Mouse (Mus musculus) myocyte (in vitro differentiated cells): Measurements from ENCODE around the gene Cct2. TPM values are rescaled to one million over a fixed set of nuclear protein-coding genes. Genes with fewer than 3 reads are reported as not detected.

Source experiments
- H3K27me3 ChIP-seq: one replicate; pipeline ENCODE4 v1.6.1; 2011; ENCODE audit not compliant: control insufficient read depth, insufficient read depth, insufficient read length
- H3K36me3 ChIP-seq: one replicate; pipeline ENCODE4 v1.6.1; 2011; ENCODE audit not compliant: control insufficient read depth, insufficient read depth
- H3K4me2 ChIP-seq: one replicate; pipeline ENCODE4 v1.6.1; 2011; ENCODE audit warnings: low read depth, control low read depth
- H3K4me3 ChIP-seq: one replicate; pipeline ENCODE4 v1.5.1; 2011; ENCODE audit warnings: mild to moderate bottlenecking, control low read depth, moderate library complexity
- H3K79me2 ChIP-seq: one replicate; pipeline ENCODE4 v1.6.1; 2011; ENCODE audit not compliant: control insufficient read depth, insufficient read depth
- H3ac ChIP-seq: one replicate; pipeline ENCODE4 v1.6.1; 2011; ENCODE audit not compliant: control insufficient read depth, insufficient read length
- CEBPB ChIP-seq: IDR thresholded peaks from 2 replicates; pipeline ENCODE4 v1.6.1; 2011; ENCODE audit warnings: mild to moderate bottlenecking, moderate library complexity; ENCODE audit not compliant: poor library complexity, insufficient read depth, severe bottlenecking
- E2F4 ChIP-seq: IDR thresholded peaks from one replicate; pipeline ENCODE4 v1.6.1; 2011; ENCODE audit warnings: mild to moderate bottlenecking, control low read depth, moderate library complexity; ENCODE audit not compliant: insufficient read depth
- MAX ChIP-seq: IDR thresholded peaks from one replicate; pipeline ENCODE4 v1.6.1; 2011; ENCODE audit warnings: low read depth, mild to moderate bottlenecking, control low read depth
- MYOD1 ChIP-seq, 3 experiments: IDR thresholded peaks; one replicate each; pipeline ENCODE4 v1.6.1; 2011; ENCODE audit warnings: control low read depth in 2 of 3, low read depth in 2 of 3, mild to moderate bottlenecking in 2 of 3, moderate library complexity in 1 of 3; ENCODE audit not compliant: insufficient read length in 2 of 3, control insufficient read depth in 1 of 3
- MYOG ChIP-seq, 3 experiments: IDR thresholded peaks; one replicate each; pipeline ENCODE4 v1.6.1; 2011; ENCODE audit warnings: control low read depth in 2 of 3, low read depth in 2 of 3, mild to moderate bottlenecking in 2 of 3; ENCODE audit not compliant: insufficient read length in 2 of 3, control insufficient read depth in 1 of 3, insufficient read depth in 1 of 3
- POLR2A ChIP-seq: IDR thresholded peaks from one replicate; pipeline ENCODE4 v1.6.1; 2011; ENCODE audit warnings: low read depth, mild to moderate bottlenecking, control low read depth, moderate library complexity; ENCODE audit not compliant: insufficient read length
- POLR2AphosphoS2 ChIP-seq: IDR thresholded peaks from one replicate; pipeline ENCODE4 v1.6.1; 2011; ENCODE audit warnings: low read depth, control low read depth; ENCODE audit not compliant: insufficient read length
- REST ChIP-seq: IDR thresholded peaks from one replicate; pipeline ENCODE4 v1.6.1; 2011; ENCODE audit warnings: mild to moderate bottlenecking, control low read depth, moderate library complexity; ENCODE audit not compliant: insufficient read depth, insufficient read length
- SRF ChIP-seq: IDR thresholded peaks from one replicate; pipeline ENCODE4 v1.6.1; 2011; ENCODE audit warnings: low read depth; ENCODE audit not compliant: control insufficient read depth, insufficient read length
- TCF12 ChIP-seq: IDR thresholded peaks from one replicate; pipeline ENCODE4 v1.6.1; 2011; ENCODE audit warnings: mild to moderate bottlenecking, control low read depth; ENCODE audit not compliant: poor library complexity, insufficient read depth, severe bottlenecking
- TCF3 ChIP-seq: IDR thresholded peaks from one replicate; pipeline ENCODE4 v1.6.1; 2011; ENCODE audit warnings: low read depth, control low read depth; ENCODE audit not compliant: insufficient read length
- USF1 ChIP-seq: IDR thresholded peaks from one replicate; pipeline ENCODE4 v1.6.1; 2011; ENCODE audit warnings: low read depth, mild to moderate bottlenecking, control low read depth, moderate library complexity
- polyA plus RNA-seq: library from polyadenylated mRNA; unstranded; fragments of >200 nt; fragmentation: generic; extraction: Trizol; gene quantifications from one replicate; pipeline ENCODE4 v1.2.1, GENCODE M21; 2012; ENCODE audit warnings: missing spikeins

Cct2 gene
- polyA plus RNA-seq = 384 TPM

- H3K36me3 ChIP-seq = peaks cover 38% of the 10 kb centered on the region
- no peaks in the 10 kb centered on the region for H3K27me3 ChIP-seq
- H3K79me2 ChIP-seq = peaks cover 45% of the 10 kb centered on the region
- peak within 1 kb of the TSS; percentile 79 for H3ac ChIP-seq
- peak within 1 kb of the TSS; percentile 88 for H3K4me3 ChIP-seq
- peak within 1 kb of the TSS; percentile 91 for H3K4me2 ChIP-seq
- TF ChIP-seq REST = no peak
- peak; percentile 85 for TF ChIP-seq POLR2AphosphoS2
- no peak for TF ChIP-seq TCF12
- TF ChIP-seq CEBPB = no peak
- no peak for TF ChIP-seq MYOG (IDR thresholded peaks at IDR 0.05; ENCODE audit: control insufficient read depth in 1 of 3, insufficient read depth in 1 of 3, insufficient read length in 2 of 3, low read depth in 2 of 3)
- TF ChIP-seq POLR2A = peak; percentile 76
- TF ChIP-seq E2F4 = no peak
- no peak for TF ChIP-seq USF1
Measured at GRCm38 (mm10) chr10:117063254-117064021, at the start of gene Cct2. TSS of gene Cct2 (minus strand) at chr10:117063814.

GRCm38 (mm10) chr10:117112545-117112944, 48.9 kb upstream of the Cct2 start:
- Histone ChIP-seq H3K79me2 (peaks cover 100% of the 10 kb centered on the region), H3K36me3 (no peaks in the 10 kb centered on the region), H3K27me3 (no peaks in the 10 kb centered on the region), H3K4me3 (no peak overlapping the region), H3K4me2 (no peak overlapping the region), H3ac (no peak overlapping the region)
- TF ChIP-seq USF1 (no peak), REST (no peak), CEBPB (no peak), TCF3 (no peak), SRF (no peak), MYOD1 (IDR thresholded peaks at IDR 0.05; ENCODE audit: control insufficient read depth in 1 of 3, insufficient read length in 2 of 3, low read depth in 2 of 3) (no peak), TCF12 (no peak), MYOG (IDR thresholded peaks at IDR 0.05; ENCODE audit: control insufficient read depth in 1 of 3, insufficient read depth in 1 of 3, insufficient read length in 2 of 3, low read depth in 2 of 3) (no peak), E2F4 (no peak), MAX (no peak), POLR2A (no peak), POLR2AphosphoS2 (no peak)

- H3K4me2 ChIP-seq = no peak overlapping the region
- TF ChIP-seq MYOD1 (IDR thresholded peaks at IDR 0.05; ENCODE audit: control insufficient read depth in 1 of 3, insufficient read length in 2 of 3, low read depth in 2 of 3) = no peak
- no peak for TF ChIP-seq MYOG (IDR thresholded peaks at IDR 0.05; ENCODE audit: control insufficient read depth in 1 of 3, insufficient read depth in 1 of 3, insufficient read length in 2 of 3, low read depth in 2 of 3)
- no peak for TF ChIP-seq TCF3
- TF ChIP-seq TCF12 = no peak
- no peak for TF ChIP-seq REST
- no peak for TF ChIP-seq POLR2A
- TF ChIP-seq MAX = no peak
- H3ac ChIP-seq = no peak overlapping the region
- no peaks in the 10 kb centered on the region for H3K36me3 ChIP-seq
- H3K79me2 ChIP-seq = peaks cover 98% of the 10 kb centered on the region
- no peak overlapping the region for H3K4me3 ChIP-seq
- no peaks in the 10 kb centered on the region for H3K27me3 ChIP-seq
Measured at GRCm38 (mm10) chr10:117111455-117111854, 47.8 kb upstream of the Cct2 start.

GRCm38 (mm10) chr10:117110271-117110670, 46.7 kb upstream of the Cct2 start:
- Histone ChIP-seq H3K4me2 (no peak overlapping the region), H3K36me3 (no peaks in the 10 kb centered on the region), H3K27me3 (no peaks in the 10 kb centered on the region), H3K4me3 (no peak overlapping the region), H3K79me2 (peaks cover 98% of the 10 kb centered on the region), H3ac (no peak overlapping the region)
- no peak for TF ChIP-seq TCF3

GRCm38 (mm10) chr10:117106686-117107085, 43.1 kb upstream of the Cct2 start:
- H3K4me3 ChIP-seq = no peak overlapping the region
- H3K4me2 ChIP-seq = no peak overlapping the region
- no peak for TF ChIP-seq MYOD1 (IDR thresholded peaks at IDR 0.05; ENCODE audit: control insufficient read depth in 1 of 3, insufficient read length in 2 of 3, low read depth in 2 of 3)
- H3ac ChIP-seq = no peak overlapping the region
- peaks cover 97% of the 10 kb centered on the region for H3K79me2 ChIP-seq
- no peaks in the 10 kb centered on the region for H3K36me3 ChIP-seq
- no peaks in the 10 kb centered on the region for H3K27me3 ChIP-seq
